Mouse (Mus musculus) C2C12 (cell line): ENCODE data around the gene Fam162b.

Experiments used
- CTCF ChIP-seq: IDR thresholded peaks from one replicate; pipeline ENCODE4 v1.5.1; 2011; ENCODE audit not compliant: control insufficient read depth, insufficient read depth, insufficient read length
- MAX ChIP-seq: IDR thresholded peaks from one replicate; pipeline ENCODE4 v1.6.1; 2011; ENCODE audit warnings: mild to moderate bottlenecking, control low read depth

- TF ChIP-seq CTCF (no peak), MAX (no peak)
Measured at GRCm38 (mm10) chr10:51596928-51597635, 6.8 kb upstream of the Fam162b start.
